Mouse (Mus musculus): ENCODE measurements around the gene Pmpca. TPM values are rescaled to one million over a fixed set of nuclear protein-coding genes. Genes with fewer than 3 reads are reported as not detected.

Pmpca gene
- polyA plus RNA-seq, 1 experiment from 2014 or later = 80.9 TPM

DNA sequence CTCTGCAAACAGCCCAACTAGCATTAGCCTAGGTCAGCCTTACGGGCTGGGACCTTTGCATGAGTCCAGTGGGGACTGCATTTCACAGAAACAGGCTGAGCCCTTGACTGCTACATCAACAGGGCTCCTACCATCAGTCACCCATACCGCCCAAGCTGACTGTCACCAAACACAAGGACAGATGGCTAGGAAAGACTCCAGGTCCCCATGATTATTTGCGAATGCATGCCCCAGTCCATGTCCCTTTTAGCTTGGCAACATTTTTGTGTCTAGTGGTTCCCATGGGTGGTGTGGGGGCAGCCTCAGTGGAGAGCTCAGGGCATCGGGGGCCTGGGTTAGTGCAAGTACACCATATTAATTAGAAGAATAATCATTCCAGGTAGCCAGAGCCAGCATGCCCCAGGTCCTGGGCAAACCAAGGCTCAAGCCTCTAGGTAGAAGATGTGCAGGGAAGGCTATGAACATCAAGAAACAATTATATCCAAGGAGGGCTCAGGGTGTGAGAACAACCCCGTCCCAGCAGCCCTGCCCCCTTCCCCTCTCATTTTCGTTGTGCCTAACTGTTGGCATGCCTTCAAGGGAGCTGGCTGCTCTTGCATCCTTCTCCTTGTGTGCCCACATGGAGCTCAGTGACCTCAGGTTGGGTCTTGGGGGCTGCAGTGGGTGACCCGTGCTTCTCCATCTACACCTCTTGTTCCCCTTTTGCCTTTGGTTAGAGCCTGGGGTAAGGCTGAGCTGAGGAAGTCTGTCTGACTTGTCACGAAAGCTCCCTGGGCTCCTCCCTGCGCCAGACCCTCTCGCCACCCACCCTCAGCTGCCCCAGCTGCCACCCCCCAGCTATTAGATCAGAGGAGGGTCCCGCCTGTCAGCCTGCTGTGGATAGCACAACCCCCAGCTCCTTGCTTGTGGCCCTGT, 35.8 kb upstream of the Pmpca start:
- 90% methylated on average over 11 of the region's 11 CpGs for WGBS
- Histone ChIP-seq H3K4me1 (ENCODE audit: control insufficient read depth, insufficient read depth, low read length) (peaks cover 20% of the 10 kb centered on the region), H3K27ac (replicated peaks; ENCODE audit: low read depth, low read length) (no peak overlapping the region), H3K9ac (replicated peaks; ENCODE audit: low read length) (peak overlapping the region; percentile 92; the same call in 1 of the 2 replicates), H3K27me3 (ENCODE audit: control insufficient read depth, insufficient read depth, low read length) (no peaks in the 10 kb centered on the region), H3K9me3 (ENCODE audit: control insufficient read depth, low read length) (no peaks in the 10 kb centered on the region), H3K4me3 (replicated peaks; ENCODE audit: low read depth, low read length) (peak overlapping the region; percentile 80), H3K4me2 (ENCODE audit: low read length) (peak overlapping the region; percentile 82), H3K36me3 (ENCODE audit: control insufficient read depth, insufficient read depth, low read length) (peaks cover 22% of the 10 kb centered on the region)
- DNase-seq (no peak), ATAC-seq (ENCODE audit: low FRiP score, low TSS enrichment) (no peak)

DNA sequence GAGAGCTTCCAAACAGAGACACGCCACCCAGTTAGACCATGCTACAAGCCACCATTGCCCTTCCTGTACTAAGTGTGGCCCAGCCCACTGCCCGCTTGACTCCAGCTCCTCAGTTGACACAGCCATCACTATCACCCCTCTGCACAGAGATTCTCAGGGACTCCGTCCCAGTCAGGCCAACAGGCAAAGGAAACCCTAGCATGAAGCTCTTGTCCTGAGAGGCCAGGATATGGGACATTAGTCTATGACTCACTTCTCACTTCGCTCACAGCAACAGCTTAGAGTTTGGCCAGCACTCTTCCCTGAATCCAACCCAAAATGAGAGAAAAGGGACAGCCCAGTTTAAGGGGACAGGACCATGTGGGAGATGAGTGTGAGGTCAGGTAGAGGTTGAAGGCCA, 34.7 kb upstream of the Pmpca start:
- no peak for ATAC-seq (ENCODE audit: low FRiP score, low TSS enrichment)
- WGBS = 87% methylated on average over 4 of the region's 4 CpGs
- H3K9ac ChIP-seq (replicated peaks; ENCODE audit: low read length) = no peak overlapping the region

DNA sequence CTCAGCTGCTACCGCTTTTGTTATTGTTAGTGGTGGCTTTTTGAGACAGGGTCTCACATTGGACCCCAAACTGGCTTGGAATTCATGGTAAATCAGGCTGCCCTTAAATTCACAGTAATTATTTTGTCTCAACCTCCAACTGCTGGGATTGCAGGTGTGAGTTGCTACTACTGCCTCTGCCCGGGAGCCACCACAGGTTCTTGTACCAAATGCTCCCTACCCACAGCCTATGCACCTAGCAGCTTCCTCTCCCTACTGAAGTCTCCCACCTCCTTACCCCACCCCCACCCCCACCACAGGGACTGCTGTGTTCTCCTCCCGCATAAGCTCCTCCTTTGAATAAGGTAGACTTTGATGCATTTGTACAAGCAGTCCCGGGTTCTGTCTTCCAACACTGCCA, 32.9 kb upstream of the Pmpca start:
- no peak overlapping the region for H3K4me2 ChIP-seq (ENCODE audit: low read length)
- ATAC-seq (ENCODE audit: low FRiP score, low TSS enrichment) = no peak
- no peaks in the 10 kb centered on the region for H3K9me3 ChIP-seq (ENCODE audit: control insufficient read depth, low read length)
- no peak overlapping the region for H3K27ac ChIP-seq (replicated peaks; ENCODE audit: low read depth, low read length)
- H3K4me1 ChIP-seq (ENCODE audit: control insufficient read depth, insufficient read depth, low read length) = peaks cover 9% of the 10 kb centered on the region
- H3K27me3 ChIP-seq (ENCODE audit: control insufficient read depth, insufficient read depth, low read length) = no peaks in the 10 kb centered on the region
- no peak overlapping the region for H3K4me3 ChIP-seq (replicated peaks; ENCODE audit: low read depth, low read length)
- DNase-seq = no peak
- H3K36me3 ChIP-seq (ENCODE audit: control insufficient read depth, insufficient read depth, low read length) = 0 out of 2 replicates have a peak, but pooled peaks cover 3% of the 10 kb centered on the region
- WGBS = 88% methylated on average over 4 of the region's 4 CpGs
- no peak overlapping the region for H3K9ac ChIP-seq (replicated peaks; ENCODE audit: low read length)

More for the DNA sequence above, 34.7 kb upstream of the Pmpca start:
- DNase-seq = no peak
- Histone ChIP-seq H3K36me3 (ENCODE audit: control insufficient read depth, insufficient read depth, low read length) (peaks cover 11% of the 10 kb centered on the region), H3K27ac (replicated peaks; ENCODE audit: low read depth, low read length) (no peak overlapping the region), H3K27me3 (ENCODE audit: control insufficient read depth, insufficient read depth, low read length) (no peaks in the 10 kb centered on the region), H3K4me2 (ENCODE audit: low read length) (no peak overlapping the region), H3K9me3 (ENCODE audit: control insufficient read depth, low read length) (no peaks in the 10 kb centered on the region), H3K4me3 (replicated peaks; ENCODE audit: low read depth, low read length) (no peak overlapping the region), H3K4me1 (ENCODE audit: control insufficient read depth, insufficient read depth, low read length) (peaks cover 20% of the 10 kb centered on the region)

DNA sequence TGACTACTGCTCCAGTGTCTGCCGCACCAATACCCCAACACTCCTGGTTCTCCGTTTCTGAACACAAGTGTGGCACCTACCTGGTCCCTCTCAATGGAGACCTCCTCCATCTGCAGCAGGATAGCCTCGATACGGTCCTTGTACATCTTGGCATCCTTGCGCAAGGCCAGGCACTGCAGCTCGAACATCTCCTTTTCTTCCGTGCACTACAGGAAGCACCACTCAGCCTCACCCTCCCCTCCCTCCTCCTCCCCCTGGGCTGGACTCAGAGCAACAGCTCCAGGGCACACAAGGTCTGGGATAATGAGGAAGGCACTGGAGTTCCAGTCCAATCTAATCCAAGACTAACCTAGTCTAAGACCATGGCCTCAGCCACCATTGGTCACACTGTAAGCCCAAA, 32.5 kb upstream of the Pmpca start:
- WGBS = 81% methylated on average over 7 of the region's 7 CpGs
- Histone ChIP-seq H3K4me2 (ENCODE audit: low read length) (no peak overlapping the region), H3K9ac (replicated peaks; ENCODE audit: low read length) (no peak overlapping the region), H3K4me1 (ENCODE audit: control insufficient read depth, insufficient read depth, low read length) (peaks cover 9% of the 10 kb centered on the region), H3K36me3 (ENCODE audit: control insufficient read depth, insufficient read depth, low read length) (0 out of 2 replicates have a peak, but pooled peaks cover 3% of the 10 kb centered on the region), H3K27ac (replicated peaks; ENCODE audit: low read depth, low read length) (no peak overlapping the region), H3K4me3 (replicated peaks; ENCODE audit: low read depth, low read length) (no peak overlapping the region), H3K27me3 (ENCODE audit: control insufficient read depth, insufficient read depth, low read length) (no peaks in the 10 kb centered on the region), H3K9me3 (ENCODE audit: control insufficient read depth, low read length) (no peaks in the 10 kb centered on the region)
- no peak for ATAC-seq (ENCODE audit: low FRiP score, low TSS enrichment)
- DNase-seq = no peak

DNA sequence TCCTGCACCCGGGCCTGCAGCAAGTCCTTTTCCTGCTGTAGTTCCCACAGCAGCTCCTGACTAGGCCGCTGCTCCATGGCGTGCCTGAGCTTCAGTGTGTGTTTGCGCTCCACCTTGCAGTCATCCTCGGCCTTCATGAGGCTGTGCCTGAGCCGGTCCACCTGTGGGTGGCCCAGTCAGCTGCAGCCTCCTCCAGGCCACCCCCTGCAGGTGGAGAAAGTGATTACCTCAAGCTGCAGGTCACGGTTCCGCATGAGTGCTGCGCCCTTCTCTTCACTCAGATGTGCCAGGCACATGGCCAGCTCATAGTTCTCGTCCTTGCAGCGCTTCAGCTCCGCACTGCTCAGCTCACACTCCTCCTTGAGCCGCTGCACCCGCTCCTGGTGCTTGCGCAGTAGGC, 31.7 kb upstream of the Pmpca start:
- Histone ChIP-seq H3K4me3 (replicated peaks; ENCODE audit: low read depth, low read length) (no peak overlapping the region), H3K4me2 (ENCODE audit: low read length) (no peak overlapping the region), H3K4me1 (ENCODE audit: control insufficient read depth, insufficient read depth, low read length) (peaks cover 8% of the 10 kb centered on the region), H3K36me3 (ENCODE audit: control insufficient read depth, insufficient read depth, low read length) (0 out of 2 replicates have a peak, but pooled peaks cover 3% of the 10 kb centered on the region), H3K27me3 (ENCODE audit: control insufficient read depth, insufficient read depth, low read length) (no peaks in the 10 kb centered on the region), H3K9ac (replicated peaks; ENCODE audit: low read length) (no peak overlapping the region), H3K9me3 (ENCODE audit: control insufficient read depth, low read length) (no peaks in the 10 kb centered on the region), H3K27ac (replicated peaks; ENCODE audit: low read depth, low read length) (no peak overlapping the region)
- no peak for ATAC-seq (ENCODE audit: low FRiP score, low TSS enrichment)
- WGBS = 43% methylated on average over 15 of the region's 15 CpGs
- no peak for DNase-seq

DNA sequence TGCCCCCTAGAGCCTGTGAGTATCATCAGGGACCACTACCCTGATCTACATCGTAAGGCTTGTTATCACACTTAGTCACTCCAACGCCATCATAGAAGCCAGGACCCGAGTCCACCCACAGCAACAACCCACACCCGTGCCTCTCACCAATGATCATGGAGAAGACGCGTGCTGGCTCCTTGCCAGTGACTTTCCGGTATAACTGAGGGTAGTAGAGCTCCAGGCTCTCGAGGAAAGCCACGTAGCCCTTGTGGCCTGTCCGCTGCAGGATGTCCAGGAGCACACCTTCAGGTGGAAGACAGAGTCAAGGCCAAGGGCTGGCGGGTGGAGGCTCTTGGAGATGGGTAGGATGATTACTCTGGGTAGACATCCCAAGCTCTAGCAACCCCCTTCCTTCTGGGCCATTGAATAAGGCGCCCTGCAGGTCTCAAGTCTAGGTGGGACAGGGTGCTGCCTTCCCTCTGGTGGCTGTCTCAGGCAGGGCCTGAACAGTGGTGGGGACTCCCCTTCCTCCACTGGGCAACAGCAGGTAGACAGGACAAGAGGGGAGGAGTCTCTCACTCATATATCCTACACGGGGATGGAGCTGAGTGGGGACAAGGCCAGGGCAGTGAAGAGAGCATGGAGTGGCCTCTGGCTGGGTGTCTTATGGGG, 30.3 kb upstream of the Pmpca start:
- ATAC-seq (ENCODE audit: low FRiP score, low TSS enrichment) (0 out of 2 replicates have a peak, but pooled peaks have one; percentile 20), DNase-seq (no peak)
- no peak overlapping the region for H3K27ac ChIP-seq (replicated peaks; ENCODE audit: low read depth, low read length)
- no peak overlapping the region for H3K4me3 ChIP-seq (replicated peaks; ENCODE audit: low read depth, low read length)
- H3K36me3 ChIP-seq (ENCODE audit: control insufficient read depth, insufficient read depth, low read length) = peaks cover 14% of the 10 kb centered on the region; the same call in 1 of the 2 replicates
- no peak overlapping the region for H3K4me2 ChIP-seq (ENCODE audit: low read length)
- no peaks in the 10 kb centered on the region for H3K4me1 ChIP-seq (ENCODE audit: control insufficient read depth, insufficient read depth, low read length)
- H3K27me3 ChIP-seq (ENCODE audit: control insufficient read depth, insufficient read depth, low read length) = no peaks in the 10 kb centered on the region
- H3K9ac ChIP-seq (replicated peaks; ENCODE audit: low read length) = no peak overlapping the region
- WGBS = 89% methylated on average over 13 of the region's 13 CpGs
- H3K9me3 ChIP-seq (ENCODE audit: control insufficient read depth, low read length) = no peaks in the 10 kb centered on the region

DNA sequence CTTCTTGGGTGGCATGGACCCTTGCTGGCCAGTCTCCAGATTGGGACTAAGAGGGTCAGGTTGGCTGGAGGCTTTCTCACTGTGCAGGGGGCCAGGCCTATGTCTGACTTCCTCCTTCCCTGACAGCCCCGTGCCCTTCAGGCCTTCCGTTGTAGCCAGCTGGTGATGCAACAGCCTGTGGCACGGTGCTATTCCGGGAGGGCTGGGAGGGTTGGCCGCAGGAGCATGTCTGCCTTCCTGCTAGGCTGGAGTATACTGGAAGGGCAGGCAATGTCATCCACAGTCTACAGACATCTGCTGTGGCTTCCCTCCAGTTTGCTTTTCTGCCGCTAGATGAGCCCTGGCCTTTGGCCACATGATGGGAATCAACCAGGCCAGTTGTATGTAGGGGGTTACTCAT, 29.2 kb upstream of the Pmpca start:
- Histone ChIP-seq H3K9me3 (ENCODE audit: control insufficient read depth, low read length) (no peaks in the 10 kb centered on the region), H3K4me2 (ENCODE audit: low read length) (no peak overlapping the region), H3K4me1 (ENCODE audit: control insufficient read depth, insufficient read depth, low read length) (no peaks in the 10 kb centered on the region), H3K27ac (replicated peaks; ENCODE audit: low read depth, low read length) (no peak overlapping the region), H3K36me3 (ENCODE audit: control insufficient read depth, insufficient read depth, low read length) (peaks cover 23% of the 10 kb centered on the region), H3K27me3 (ENCODE audit: control insufficient read depth, insufficient read depth, low read length) (no peaks in the 10 kb centered on the region), H3K4me3 (replicated peaks; ENCODE audit: low read depth, low read length) (no peak overlapping the region), H3K9ac (replicated peaks; ENCODE audit: low read length) (no peak overlapping the region)
- 96% methylated on average over 6 of the region's 6 CpGs for WGBS
- ATAC-seq (ENCODE audit: low FRiP score, low TSS enrichment) (no peak), DNase-seq (no peak)

DNA sequence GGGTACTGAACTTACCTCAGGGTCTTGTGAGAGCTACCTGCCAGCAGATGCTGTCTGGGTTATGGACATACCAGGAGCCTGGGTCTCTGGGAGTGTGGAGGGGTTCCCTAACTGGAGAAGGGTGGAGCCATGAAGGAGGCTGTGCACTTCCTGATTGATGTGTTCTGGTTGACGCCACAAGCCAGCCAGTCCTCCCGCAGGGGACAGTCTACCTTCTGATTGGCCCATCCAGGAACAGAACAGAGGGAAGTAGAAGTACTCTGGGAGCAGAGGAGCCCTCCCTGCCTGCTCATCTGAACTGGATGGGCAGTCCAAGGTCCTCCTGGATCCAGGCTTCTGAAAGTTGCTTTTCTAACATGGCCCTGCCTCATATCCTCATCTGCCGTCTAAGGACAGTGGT, 28.4 kb upstream of the Pmpca start, which contains the start of gene Card9:
Card9 (minus strand) TSS at position 147 of the 400 bp plus-strand sequence.
- ATAC-seq (ENCODE audit: low FRiP score, low TSS enrichment) (no peak), DNase-seq (no peak)
- peaks cover 31% of the 10 kb centered on the region for H3K36me3 ChIP-seq (ENCODE audit: control insufficient read depth, insufficient read depth, low read length)
- 63% methylated on average over 3 of the region's 3 CpGs for WGBS
- H3K9me3 ChIP-seq (ENCODE audit: control insufficient read depth, low read length) = no peaks in the 10 kb centered on the region
- no peak within 1 kb of the TSS for H3K4me2 ChIP-seq (ENCODE audit: low read length)
- H3K4me3 ChIP-seq (replicated peaks; ENCODE audit: low read depth, low read length) = no peak within 1 kb of the TSS
- no peaks in the 10 kb centered on the region for H3K4me1 ChIP-seq (ENCODE audit: control insufficient read depth, insufficient read depth, low read length)
- H3K27me3 ChIP-seq (ENCODE audit: control insufficient read depth, insufficient read depth, low read length) = no peaks in the 10 kb centered on the region
- H3K27ac ChIP-seq (replicated peaks; ENCODE audit: low read depth, low read length) = no peak within 1 kb of the TSS
- H3K9ac ChIP-seq (replicated peaks; ENCODE audit: low read length) = no peak within 1 kb of the TSS

All from midbrain, embryonic 14.5 days (tissue).